Mouse (Mus musculus) G1E (cell line): Measurements from ENCODE around the gene Dclre1c. TPM values are rescaled to one million over a fixed set of nuclear protein-coding genes. Genes with fewer than 3 reads are reported as not detected.
"Not testable (repeated sequence)": the region's sequence is repeated elsewhere in the genome, so short reads cannot be mapped to it uniquely, and the experiment has no call there.

Experiments
- ATAC-seq: 2 replicates; pipeline ENCODE4 v1.8.0; 2016; ENCODE audit warnings: mild to moderate bottlenecking; ENCODE audit not compliant: insufficient number of reproducible peaks, poor library complexity, low FRiP score, severe bottlenecking; ENCODE audit errors: extremely low read depth
- DNase-seq: peaks from one replicate; pipeline ENCODE4 v3.0.0; 2012; ENCODE audit warnings: low spot score
- H3K27me3 ChIP-seq: 2 replicates; pipeline ENCODE4 v1.6.1; 2012; ENCODE audit warnings: mild to moderate bottlenecking, low read length, inconsistent platforms; ENCODE audit not compliant: insufficient read depth
- H3K36me3 ChIP-seq: replicated peaks from 2 replicates; pipeline ENCODE3; 2012; ENCODE audit warnings: mild to moderate bottlenecking, inconsistent platforms
- H3K4me1 ChIP-seq: 2 replicates; pipeline ENCODE4 v1.6.1; 2012; ENCODE audit warnings: low read depth, low read length, inconsistent platforms, mixed read lengths; ENCODE audit not compliant: insufficient read depth
- H3K4me3 ChIP-seq: 2 replicates; pipeline ENCODE4 v1.5.1; 2012; ENCODE audit warnings: low read depth, mild to moderate bottlenecking, inconsistent platforms, low read length, moderate library complexity, mixed read lengths
- H3K9me3 ChIP-seq: replicated peaks from 2 replicates; pipeline ENCODE4 v1.6.1; 2012; ENCODE audit warnings: inconsistent platforms
- CTCF ChIP-seq: IDR thresholded peaks from 2 replicates; pipeline ENCODE4 v1.5.1; 2012; ENCODE audit warnings: low read depth, low read length, inconsistent platforms, mixed read lengths
- GATA1 ChIP-seq: IDR thresholded peaks from 2 replicates; pipeline ENCODE4 v1.6.1; 2012; ENCODE audit warnings: borderline replicate concordance, low read length, inconsistent platforms, mixed read lengths
- GATA2 ChIP-seq: IDR thresholded peaks from 2 replicates; pipeline ENCODE4 v1.6.1; 2012; ENCODE audit warnings: low read depth, low read length, inconsistent platforms, borderline replicate concordance
- POLR2AphosphoS5 ChIP-seq: IDR thresholded peaks from 2 replicates; pipeline ENCODE4 v1.6.1; 2012; ENCODE audit warnings: low read depth, low read length, inconsistent platforms; ENCODE audit not compliant: insufficient replicate concordance
- TAL1 ChIP-seq: conservative IDR thresholded peaks from 2 replicates; pipeline ENCODE4 v1.6.1; 2012; ENCODE audit warnings: low read depth, low read length, inconsistent platforms, mixed read lengths
- polyA plus RNA-seq: library from polyadenylated mRNA; stranded (reverse); fragments of >175 nt; gene quantifications from 2 replicates; pipeline ENCODE4 v1.2.3, GENCODE M21; 2012
- total RNA-seq, 2 experiments: library from RNA; stranded (forward) in 1 of 2; stranded (reverse) in 1 of 2; fragments of 200-1000 nt in 1 of 2; fragments of >200 nt in 1 of 2; fragmentation: Nextera tagmentation in 1 of 2; gene quantifications; 2 replicates each; pipeline ENCODE4 v1.2.3; 2014 to 2017

Gene Dclre1c
- total RNA-seq (2014; fragmentation: Nextera tagmentation) (53.8 and 55.7 TPM in 2 replicates), total RNA-seq (2017) (14.4 and 16.8 TPM in 2 replicates), polyA plus RNA-seq (0.90 and 1.6 TPM in 2 replicates)

DNA sequence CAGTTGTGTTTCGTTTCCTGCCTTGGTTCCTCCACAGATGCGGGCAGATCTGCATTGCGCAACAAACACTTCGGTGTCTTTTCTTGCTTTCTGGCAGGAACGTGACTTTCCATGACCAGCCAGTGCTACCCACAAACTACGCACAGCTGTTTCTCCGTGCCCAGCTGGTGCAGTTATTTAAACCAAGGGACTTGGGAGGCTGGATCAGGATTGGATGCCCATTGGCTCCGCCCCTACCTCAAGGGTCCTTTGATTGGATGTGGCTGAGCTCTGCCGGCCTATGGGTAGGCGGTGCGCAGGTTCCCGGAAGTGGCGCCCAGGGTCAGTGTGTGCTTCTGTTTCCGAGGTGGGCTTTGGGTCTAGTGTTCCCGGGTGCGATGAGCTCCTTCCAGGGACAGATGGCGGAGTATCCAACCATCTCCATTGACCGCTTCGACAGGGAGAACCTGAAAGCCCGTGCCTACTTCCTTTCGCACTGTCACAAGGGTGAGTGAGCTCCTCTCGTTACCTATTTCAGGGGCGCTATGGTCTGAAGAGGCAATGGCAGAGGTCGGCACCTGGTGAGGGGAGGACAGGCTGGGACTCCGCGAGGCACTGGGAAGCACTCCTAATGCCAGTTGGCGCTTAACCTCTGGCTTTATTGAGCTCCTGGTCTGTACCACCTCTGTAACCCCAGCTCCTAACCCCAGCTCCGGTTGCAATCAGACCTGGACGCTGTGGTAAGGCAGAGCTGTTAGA is at the start of gene Dclre1c:
Gene Dclre1c (plus strand): TSS at position 291 of the 738 bp plus-strand sequence.
- peaks cover 31% of the 10 kb centered on the region for H3K36me3 ChIP-seq
- H3K9me3 ChIP-seq: no peaks in the 10 kb centered on the region
- DNase-seq (peak; percentile 94), ATAC-seq (peak; percentile 98)
- TF ChIP-seq POLR2AphosphoS5: no peak
- TF ChIP-seq GATA2: no peak
- TF ChIP-seq GATA1: no peak
- no peak for TF ChIP-seq CTCF
- no peak for TF ChIP-seq TAL1
- no peaks in the 10 kb centered on the region for H3K27me3 ChIP-seq
- H3K4me3 ChIP-seq: peak within 1 kb of the TSS; percentile 79
- peaks cover 31% of the 10 kb centered on the region for H3K4me1 ChIP-seq

- no peak overlapping the region for H3K4me3 ChIP-seq
- peaks cover 2% of the 10 kb centered on the region; the same call in 1 of the 2 replicates for H3K27me3 ChIP-seq
- ATAC-seq (no peak), DNase-seq (no peak)
- no peaks in the 10 kb centered on the region for H3K4me1 ChIP-seq
- no peaks in the 10 kb centered on the region for H3K9me3 ChIP-seq
- H3K36me3 ChIP-seq: no peaks in the 10 kb centered on the region
- TF ChIP-seq TAL1 (no peak), POLR2AphosphoS5 (no peak), GATA1 (no peak), CTCF (no peak), GATA2 (no peak)
These were observed 36.6 kb upstream of the Dclre1c start for GRCm38 (mm10) chr2:3387105-3387860.

DNA sequence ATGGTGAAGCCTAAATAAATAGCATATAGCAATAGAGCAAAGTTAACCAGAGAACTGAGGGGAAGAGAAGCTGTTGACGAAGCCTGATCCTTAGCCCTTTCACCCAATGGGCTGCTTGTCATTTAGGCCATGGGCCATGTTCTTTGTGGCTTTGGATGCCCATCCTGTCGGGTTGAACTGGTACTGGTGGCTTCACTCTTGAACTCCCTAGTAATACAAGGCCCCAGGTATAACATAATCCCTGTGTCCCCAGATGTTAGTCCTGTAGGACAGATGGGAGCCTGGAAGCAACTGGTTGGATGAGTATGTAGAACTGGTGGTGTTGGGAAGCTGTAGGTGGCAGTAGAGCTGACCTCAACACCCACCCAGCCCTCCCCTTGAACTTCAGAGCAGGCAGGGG is 32.0 kb upstream of the Dclre1c start:
- Histone ChIP-seq H3K9me3 (no peaks in the 10 kb centered on the region), H3K4me1 (no peaks in the 10 kb centered on the region), H3K4me3 (no peak overlapping the region), H3K36me3 (no peaks in the 10 kb centered on the region), H3K27me3 (no peaks in the 10 kb centered on the region; the same call in 1 of the 2 replicates)
- TF ChIP-seq TAL1: no peak
- no peak for TF ChIP-seq CTCF
- no peak for TF ChIP-seq POLR2AphosphoS5
- no peak for TF ChIP-seq GATA1
- TF ChIP-seq GATA2: no peak
- ATAC-seq (no peak), DNase-seq (no peak)

DNA sequence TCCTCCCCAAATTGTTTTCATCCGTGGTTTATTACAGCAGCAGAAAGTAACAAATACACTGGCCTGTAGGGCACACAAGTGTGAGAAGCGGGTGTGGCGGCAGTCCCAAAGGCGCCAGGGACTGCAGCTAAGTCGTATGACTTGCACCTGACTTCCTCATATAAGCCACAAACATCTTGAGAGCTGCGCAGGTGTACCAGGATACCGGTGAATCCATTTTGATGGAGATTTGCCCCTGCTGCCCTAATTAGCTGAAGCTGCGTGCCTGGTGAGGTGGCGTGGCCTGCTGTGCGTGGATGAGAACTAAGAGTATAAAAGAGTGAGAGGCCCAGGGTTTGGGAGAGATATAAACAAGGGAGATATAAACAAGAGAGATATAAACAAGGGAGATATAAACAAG is 26.8 kb upstream of the Dclre1c start, which contains the start of gene Olah:
Gene Olah (minus strand): TSS at position 101 of the 400 bp plus-strand sequence.
- not testable (repeated sequence) for H3K27me3 ChIP-seq, H3K4me1 ChIP-seq, H3K36me3 ChIP-seq, DNase-seq, ATAC-seq, H3K4me3 ChIP-seq, H3K9me3 ChIP-seq

DNA sequence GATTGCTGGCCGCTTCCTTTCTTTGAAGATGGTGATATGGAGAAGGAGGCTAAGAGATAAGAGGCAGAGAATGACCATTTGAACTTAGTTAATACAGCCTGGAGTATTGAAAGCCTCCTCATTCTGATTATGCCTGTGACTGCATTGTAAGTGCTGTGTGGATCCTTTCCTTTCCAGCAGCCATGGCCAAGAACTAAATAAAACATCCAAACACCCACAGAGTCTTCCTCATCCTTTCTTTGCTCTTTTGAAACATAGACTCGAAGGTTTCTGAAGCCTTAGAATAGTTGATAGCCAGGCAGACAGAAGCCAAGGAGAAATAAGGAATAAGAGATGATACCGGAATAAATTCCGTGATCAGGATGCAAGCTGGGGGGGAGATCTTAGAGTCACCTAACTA is 17.9 kb upstream of the Dclre1c start:
- Histone ChIP-seq H3K4me3 (no peak overlapping the region), H3K4me1 (no peaks in the 10 kb centered on the region), H3K36me3 (no peaks in the 10 kb centered on the region), H3K27me3 (peaks cover 26% of the 10 kb centered on the region; the same call in 1 of the 2 replicates), H3K9me3 (no peaks in the 10 kb centered on the region)
- TF ChIP-seq GATA2 (no peak), POLR2AphosphoS5 (no peak), GATA1 (no peak), CTCF (no peak), TAL1 (no peak)
- DNase-seq: no peak
- no peak for ATAC-seq

GRCm38 (mm10) chr2:3407756-3408155 is 16.2 kb upstream of the Dclre1c start:
- Histone ChIP-seq H3K9me3 (no peaks in the 10 kb centered on the region), H3K4me3 (no peak overlapping the region), H3K4me1 (no peaks in the 10 kb centered on the region), H3K27me3 (peaks cover 30% of the 10 kb centered on the region; the same call in 1 of the 2 replicates), H3K36me3 (no peaks in the 10 kb centered on the region)
- TF ChIP-seq GATA1 (no peak), GATA2 (no peak), CTCF (no peak), TAL1 (no peak), POLR2AphosphoS5 (no peak)
- ATAC-seq (no peak), DNase-seq (no peak)
